Mouse (Mus musculus): Measurements from ENCODE around the gene Zfpl1.

Gene Zfpl1

GRCm38 (mm10) chr19:6104476-6104875, 19.7 kb upstream of the Zfpl1 start:
- in situ Hi-C loops (cut with MboI; ENCODE audit: low pct_unique_long_range_greater_than_20kb in 1 of 2, low sequenced_read_pairs in 2 of 2, unreplicated experiment in 1 of 2), result no loop called here

- in situ Hi-C loops (cut with MboI; ENCODE audit: low pct_unique_long_range_greater_than_20kb in 1 of 2, low sequenced_read_pairs in 2 of 2, unreplicated experiment in 1 of 2), result no loop called here
These were observed 17.6 kb upstream of the Zfpl1 start for GRCm38 (mm10) chr19:6102169-6102853.

GRCm38 (mm10) chr19:6101186-6101585, 16.4 kb upstream of the Zfpl1 start:
- in situ Hi-C loops (cut with MboI; ENCODE audit: low pct_unique_long_range_greater_than_20kb in 1 of 2, low sequenced_read_pairs in 2 of 2, unreplicated experiment in 1 of 2), result no loop called here

GRCm38 (mm10) chr19:6097847-6098246, 13.1 kb upstream of the Zfpl1 start:
- in situ Hi-C loops (cut with MboI; ENCODE audit: low pct_unique_long_range_greater_than_20kb in 1 of 2, low sequenced_read_pairs in 2 of 2, unreplicated experiment in 1 of 2), result no loop called here

- in situ Hi-C loops (cut with MboI; ENCODE audit: low pct_unique_long_range_greater_than_20kb in 1 of 2, low sequenced_read_pairs in 2 of 2, unreplicated experiment in 1 of 2), result no loop called here
These were observed 9.4 kb upstream of the Zfpl1 start, which contains the start of gene AC131692.1 for GRCm38 (mm10) chr19:6094119-6094518. AC131692.1 (plus strand) TSS chr19:6094419.

- in situ Hi-C loops (cut with MboI; ENCODE audit: low pct_unique_long_range_greater_than_20kb in 1 of 2, low sequenced_read_pairs in 2 of 2, unreplicated experiment in 1 of 2), result no loop called here
These were observed 4.1 kb upstream of the Zfpl1 start for GRCm38 (mm10) chr19:6088841-6089240.

GRCm38 (mm10) chr19:6085417-6085879, 692 bp upstream of the Zfpl1 start:
- in situ Hi-C loops (cut with MboI; ENCODE audit: low pct_unique_long_range_greater_than_20kb in 1 of 2, low sequenced_read_pairs in 2 of 2, unreplicated experiment in 1 of 2), result no loop called here

GRCm38 (mm10) chr19:6082156-6082555, 2.6 kb downstream of the Zfpl1 start, which contains the start of gene Gm28374:
Gm28374 (minus strand) TSS chr19:6082256.
- in situ Hi-C loops (cut with MboI; ENCODE audit: low pct_unique_long_range_greater_than_20kb in 1 of 2, low sequenced_read_pairs in 2 of 2, unreplicated experiment in 1 of 2), result no loop called here

- in situ Hi-C loops (cut with MboI; ENCODE audit: low pct_unique_long_range_greater_than_20kb in 1 of 2, low sequenced_read_pairs in 2 of 2, unreplicated experiment in 1 of 2), result no loop called here
These were observed 4.7 kb downstream of the Zfpl1 start, which contains the start of gene Tmem262 for GRCm38 (mm10) chr19:6079983-6080480. Tmem262 (plus strand) TSS chr19:6080033.

GRCm38 (mm10) chr19:6076564-6077393, 8.0 kb downstream of the Zfpl1 start, which contains the start of gene Vps51:
Vps51 (minus strand) TSS chr19:6077231.
- in situ Hi-C loops (cut with MboI; ENCODE audit: low pct_unique_long_range_greater_than_20kb in 1 of 2, low sequenced_read_pairs in 2 of 2, unreplicated experiment in 1 of 2), result no loop called here

GRCm38 (mm10) chr19:6073889-6074288, 10.9 kb downstream of the Zfpl1 start:
- in situ Hi-C loops (cut with MboI; ENCODE audit: low pct_unique_long_range_greater_than_20kb in 1 of 2, low sequenced_read_pairs in 2 of 2, unreplicated experiment in 1 of 2), result no loop called here

GRCm38 (mm10) chr19:6071261-6071660, 13.5 kb downstream of the Zfpl1 start:
- in situ Hi-C loops (cut with MboI; ENCODE audit: low pct_unique_long_range_greater_than_20kb in 1 of 2, low sequenced_read_pairs in 2 of 2, unreplicated experiment in 1 of 2), result no loop called here

GRCm38 (mm10) chr19:6070571-6071250, 14.0 kb downstream of the Zfpl1 start:
- in situ Hi-C loops (cut with MboI; ENCODE audit: low pct_unique_long_range_greater_than_20kb in 1 of 2, low sequenced_read_pairs in 2 of 2, unreplicated experiment in 1 of 2), result no loop called here

- in situ Hi-C loops (cut with MboI; ENCODE audit: low pct_unique_long_range_greater_than_20kb in 1 of 2, low sequenced_read_pairs in 2 of 2, unreplicated experiment in 1 of 2), result no loop called here
These were observed 14.9 kb downstream of the Zfpl1 start for GRCm38 (mm10) chr19:6069851-6070250.

GRCm38 (mm10) chr19:6068951-6069350, 15.8 kb downstream of the Zfpl1 start:
- in situ Hi-C loops (cut with MboI; ENCODE audit: low pct_unique_long_range_greater_than_20kb in 1 of 2, low sequenced_read_pairs in 2 of 2, unreplicated experiment in 1 of 2), result no loop called here

GRCm38 (mm10) chr19:6067724-6068415, 16.9 kb downstream of the Zfpl1 start, which contains the start of gene Tm7sf2:
Tm7sf2 (minus strand) TSS chr19:6068373.
- in situ Hi-C loops (cut with MboI; ENCODE audit: low pct_unique_long_range_greater_than_20kb in 1 of 2, low sequenced_read_pairs in 2 of 2, unreplicated experiment in 1 of 2), result no loop called here

- in situ Hi-C loops (cut with MboI; ENCODE audit: low pct_unique_long_range_greater_than_20kb in 1 of 2, low sequenced_read_pairs in 2 of 2, unreplicated experiment in 1 of 2), result no loop called here
These were observed 17.6 kb downstream of the Zfpl1 start for GRCm38 (mm10) chr19:6067011-6067723.

- in situ Hi-C loops (cut with MboI; ENCODE audit: low pct_unique_long_range_greater_than_20kb in 1 of 2, low sequenced_read_pairs in 2 of 2, unreplicated experiment in 1 of 2), result no loop called here
These were observed 18.2 kb downstream of the Zfpl1 start for GRCm38 (mm10) chr19:6066571-6066970.

Data from mouse embryonic stem cell (cell line).